8 mouse cellular contexts compared by ENCODE assay signal in the genomic region with DNA sequence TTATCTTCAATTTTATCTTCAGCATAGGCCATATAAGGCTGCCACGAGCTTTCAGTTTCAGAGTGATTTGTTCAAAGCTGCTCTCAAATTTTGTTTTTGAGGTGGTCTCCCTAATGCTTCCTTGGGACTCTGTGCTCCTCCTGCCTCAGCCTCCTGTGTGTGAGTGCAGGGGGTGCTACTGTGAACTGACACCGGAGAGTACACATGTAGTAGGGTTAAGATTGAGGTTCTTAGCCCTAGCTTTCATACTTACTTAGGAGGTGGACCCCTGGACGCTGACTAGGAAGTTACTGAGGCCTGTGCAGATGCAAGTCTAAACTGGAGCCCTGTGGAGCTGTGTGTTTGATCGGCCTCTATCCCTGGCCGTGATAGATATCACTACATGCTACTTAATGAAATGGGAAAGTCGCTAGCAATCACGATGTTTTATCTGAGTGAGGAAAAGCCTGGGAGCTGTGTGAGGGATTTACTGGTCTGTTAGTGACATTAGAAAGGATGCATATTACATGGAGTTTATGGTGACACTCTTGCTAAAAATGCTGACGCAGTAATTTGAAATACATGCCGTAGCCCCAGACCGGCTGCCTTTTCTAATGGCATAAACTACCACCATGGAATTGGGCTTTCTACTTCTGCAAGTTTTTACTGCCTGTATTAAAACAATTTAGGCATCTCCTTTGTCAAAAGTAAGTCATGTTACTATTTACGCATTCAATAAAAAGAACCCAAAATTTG. TPM values are rescaled to one million over a fixed set of nuclear protein-coding genes. Genes with fewer than 3 reads are reported as not detected.
DNase-seq lines count a peak whose midpoint lies in the region; ATAC-seq lines count a peak whose summit lies in the region.

No protein-coding gene starts in this region.

- H3K9ac ChIP-seq in lung, embryonic 15.5 days, result peak overlapping the region; percentile 96
- peak overlapping the region; percentile 96 for H3K9ac ChIP-seq in embryonic facial prominence, embryonic 11.5 days (replicated peaks; ENCODE audit: low read length)
- peak overlapping the region; percentile 96 for H3K9ac ChIP-seq in intestine, embryonic 15.5 days
- peak overlapping the region; percentile 99 for H3K9ac ChIP-seq in neural tube, embryonic 13.5 days

- H3K27ac ChIP-seq in lung, embryonic 15.5 days, result peak overlapping the region; percentile 100; the same call in 1 of the 2 replicates
- H3K27ac ChIP-seq in embryonic facial prominence, embryonic 11.5 days (replicated peaks; ENCODE audit: low read depth, low read length), result no peak overlapping the region
- no peak overlapping the region for H3K27ac ChIP-seq in intestine, embryonic 15.5 days
- peak overlapping the region; percentile 100 for H3K27ac ChIP-seq in neural tube, embryonic 13.5 days (replicated peaks)

- no peaks in the 10 kb centered on the region for H3K27me3 ChIP-seq in lung, embryonic 15.5 days
- H3K27me3 ChIP-seq in embryonic facial prominence, embryonic 11.5 days (ENCODE audit: control insufficient read depth, insufficient read depth, low read length), result no peaks in the 10 kb centered on the region
- no peaks in the 10 kb centered on the region for H3K27me3 ChIP-seq in intestine, embryonic 15.5 days (replicated peaks)
- H3K27me3 ChIP-seq in neural tube, embryonic 13.5 days, result no peaks in the 10 kb centered on the region

- WGBS in lung, embryonic 15.5 days, result 70% methylated on average over 11 of the region's 11 CpGs
- 82% methylated on average over 11 of the region's 11 CpGs for WGBS in embryonic facial prominence, embryonic 11.5 days
- 73% methylated on average over 11 of the region's 11 CpGs for WGBS in intestine, embryonic 15.5 days
- WGBS in neural tube, embryonic 13.5 days, result 83% methylated on average over 11 of the region's 11 CpGs

- peak overlapping the region; percentile 98 for H3K4me3 ChIP-seq in lung, embryonic 15.5 days
- peak overlapping the region; percentile 91 for H3K4me3 ChIP-seq in embryonic facial prominence, embryonic 11.5 days (ENCODE audit: low read depth, low read length)
- H3K4me3 ChIP-seq in intestine, embryonic 15.5 days (replicated peaks), result peak overlapping the region; percentile 95
- peak overlapping the region; percentile 99 for H3K4me3 ChIP-seq in neural tube, embryonic 13.5 days

- DNase-seq in lung, postnatal 4 days, result no peak
- no peak for DNase-seq in embryonic facial prominence, embryonic 11.5 days (ENCODE audit: low spot score)
- DNase-seq in left cerebral cortex, adult 11 months (ENCODE audit: low spot score), result no peak
- no peak for DNase-seq in urinary bladder, postnatal 14 days (ENCODE audit: low spot score)
- DNase-seq in cerebellum, adult 8-10 months, result no peak

- ATAC-seq in lung, embryonic 15.5 days (ENCODE audit: borderline replicate concordance, extremely low read depth, low FRiP score, low TSS enrichment), result no peak
- ATAC-seq in embryonic facial prominence, embryonic 11.5 days (replicated peaks; ENCODE audit: insufficient number of reproducible peaks, low FRiP score, low TSS enrichment, low read depth), result no peak
- ATAC-seq in intestine, embryonic 15.5 days, result no peak
- no peak for ATAC-seq in neural tube, embryonic 13.5 days (ENCODE audit: low read depth)

- H3K36me3 ChIP-seq in lung, embryonic 15.5 days, result peaks cover 12% of the 10 kb centered on the region
- H3K36me3 ChIP-seq in embryonic facial prominence, embryonic 11.5 days (replicated peaks; ENCODE audit: control insufficient read depth, insufficient read depth, low read depth, low read length), result no peaks in the 10 kb centered on the region; the same call in 1 of the 2 replicates
- H3K36me3 ChIP-seq in intestine, embryonic 15.5 days, result peaks cover 1% of the 10 kb centered on the region; the same call in 1 of the 2 replicates
- peaks cover 18% of the 10 kb centered on the region for H3K36me3 ChIP-seq in neural tube, embryonic 13.5 days

- peaks cover 28% of the 10 kb centered on the region for H3K4me1 ChIP-seq in lung, embryonic 15.5 days
- H3K4me1 ChIP-seq in embryonic facial prominence, embryonic 11.5 days (ENCODE audit: control insufficient read depth, insufficient read depth, low read length), result no peaks in the 10 kb centered on the region; the same call in 1 of the 2 replicates
- peaks cover 24% of the 10 kb centered on the region for H3K4me1 ChIP-seq in intestine, embryonic 15.5 days (replicated peaks)
- H3K4me1 ChIP-seq in neural tube, embryonic 13.5 days (replicated peaks), result peaks cover 52% of the 10 kb centered on the region

- H3K9me3 ChIP-seq in lung, embryonic 15.5 days, result no peaks in the 10 kb centered on the region
- H3K9me3 ChIP-seq in embryonic facial prominence, embryonic 11.5 days (replicated peaks; ENCODE audit: control insufficient read depth, low read length), result no peaks in the 10 kb centered on the region
- no peaks in the 10 kb centered on the region for H3K9me3 ChIP-seq in intestine, embryonic 15.5 days
- H3K9me3 ChIP-seq in neural tube, embryonic 13.5 days, result no peaks in the 10 kb centered on the region

- peak overlapping the region; percentile 77 for H3K4me2 ChIP-seq in lung, embryonic 15.5 days
- peak overlapping the region; percentile 51 for H3K4me2 ChIP-seq in embryonic facial prominence, embryonic 11.5 days (ENCODE audit: low read depth, low read length)
- peak overlapping the region; percentile 79 for H3K4me2 ChIP-seq in intestine, embryonic 15.5 days (replicated peaks)
- H3K4me2 ChIP-seq in neural tube, embryonic 13.5 days, result peak overlapping the region; percentile 88

RNA-seq across cellular contexts. Expression of a gene that starts 2.0 kb away (rescaled TPM):
- 143 and 149 TPM in 2 replicates for polyA plus RNA-seq in lung, embryonic 15.5 days (2015; fragmentation: Nextera tagmentation; extraction: Ambion mirVana)
- 197 and 201 TPM in 2 replicates for polyA plus RNA-seq in embryonic facial prominence, embryonic 11.5 days (2014; fragmentation: Nextera tagmentation; extraction: Ambion mirVana)
- 110 and 129 TPM in 2 replicates for polyA plus RNA-seq in intestine, embryonic 15.5 days (2015; fragmentation: Nextera tagmentation; extraction: Ambion mirVana)
- 172 and 212 TPM in 2 replicates for polyA plus RNA-seq in neural tube, embryonic 13.5 days (2015; fragmentation: Nextera tagmentation; extraction: Ambion mirVana)

RNA-seq across cellular contexts. Expression of a gene that starts 32.1 kb away (rescaled TPM):
- 0.27 and 0.35 TPM in 2 replicates for polyA plus RNA-seq in lung, embryonic 15.5 days (2015; fragmentation: Nextera tagmentation; extraction: Ambion mirVana)
- 1.1 and 1.2 TPM in 2 replicates for polyA plus RNA-seq in embryonic facial prominence, embryonic 11.5 days (2014; fragmentation: Nextera tagmentation; extraction: Ambion mirVana)
- 0.62 and 0.69 TPM in 2 replicates for polyA plus RNA-seq in intestine, embryonic 15.5 days (2015; fragmentation: Nextera tagmentation; extraction: Ambion mirVana)
- polyA plus RNA-seq in neural tube, embryonic 13.5 days (2015; fragmentation: Nextera tagmentation; extraction: Ambion mirVana), result 9.4 TPM in 2 replicates

RNA-seq across cellular contexts. Expression of a gene that starts 32.1 kb away (rescaled TPM):
- 3.0 and 3.9 TPM in 2 replicates for polyA plus RNA-seq in lung, embryonic 15.5 days (2015; fragmentation: Nextera tagmentation; extraction: Ambion mirVana)
- polyA plus RNA-seq in embryonic facial prominence, embryonic 11.5 days (2014; fragmentation: Nextera tagmentation; extraction: Ambion mirVana), result 0.31 and 0.33 TPM in 2 replicates
- 0.83 and 0.95 TPM in 2 replicates for polyA plus RNA-seq in intestine, embryonic 15.5 days (2015; fragmentation: Nextera tagmentation; extraction: Ambion mirVana)
- 2.1 and 2.2 TPM in 2 replicates for polyA plus RNA-seq in neural tube, embryonic 13.5 days (2015; fragmentation: Nextera tagmentation; extraction: Ambion mirVana)

Comparison
In these comparisons a context has a peak if more than half of its experiments do, and no peak if none do; other contexts are left out.
1. H3K27ac ChIP-seq: peak in lung, embryonic 15.5 days (single experiment) and neural tube, embryonic 13.5 days (single experiment); none in embryonic facial prominence, embryonic 11.5 days (single experiment) and intestine, embryonic 15.5 days (single experiment).
2. Peak in every context shown above with its lines, with median percentiles within 50 percentile points of each other: H3K4me2 ChIP-seq, H3K4me3 ChIP-seq and H3K9ac ChIP-seq.